Mouse (Mus musculus) embryonic facial prominence, embryonic 14.5 days (tissue): ENCODE data around the gene Smim14. TPM values are rescaled to one million over a fixed set of nuclear protein-coding genes. Genes with fewer than 3 reads are reported as not detected.

ENCODE experiments used
- ATAC-seq: fragments of 200-750 bp; cut with Nextera tagmentation; 2 replicates; pipeline ENCODE4 v1.8.0; 2017; ENCODE audit warnings: low read depth, moderate number of reproducible peaks, moderate TSS enrichment
- DNase-seq: peaks from one replicate; pipeline ENCODE4 v3.0.0-alpha.2; 2015; ENCODE audit warnings: low spot score
- H3K27ac ChIP-seq: fragments of 300-500 bp; sonication (generic); replicated peaks from 2 replicates; pipeline ENCODE4 v1.5.1; 2014; ENCODE audit warnings: low read depth, mild to moderate bottlenecking, low read length, moderate library complexity
- H3K27me3 ChIP-seq: fragments of 300-500 bp; sonication (generic); replicated peaks from 2 replicates; pipeline ENCODE4 v1.6.1; 2014; ENCODE audit warnings: low read length; ENCODE audit not compliant: control insufficient read depth, insufficient read depth
- H3K36me3 ChIP-seq: fragments of 300-500 bp; sonication (generic); 2 replicates; pipeline ENCODE4 v1.6.1; 2014; ENCODE audit warnings: low read length, mixed read lengths; ENCODE audit not compliant: control insufficient read depth, insufficient read depth
- H3K4me1 ChIP-seq: fragments of 300-500 bp; sonication (generic); 2 replicates; pipeline ENCODE4 v1.6.1; 2014; ENCODE audit warnings: antibody characterized with exemption, low read length; ENCODE audit not compliant: control insufficient read depth, insufficient read depth
- H3K4me2 ChIP-seq: fragments of 300-500 bp; sonication (generic); 2 replicates; pipeline ENCODE4 v1.6.1; 2014; ENCODE audit warnings: low read depth, mild to moderate bottlenecking, low read length, moderate library complexity, mixed read lengths
- H3K4me3 ChIP-seq: fragments of 300-500 bp; sonication (generic); 2 replicates; pipeline ENCODE4 v1.5.1; 2014; ENCODE audit warnings: low read depth, mild to moderate bottlenecking, low read length
- H3K9ac ChIP-seq: fragments of 300-500 bp; sonication (generic); 2 replicates; pipeline ENCODE4 v1.6.1; 2014; ENCODE audit warnings: low read depth, mild to moderate bottlenecking, low read length, moderate library complexity, mixed read lengths
- H3K9me3 ChIP-seq: fragments of 300-500 bp; sonication (generic); 2 replicates; pipeline ENCODE4 v1.6.1; 2016; ENCODE audit warnings: low read length; ENCODE audit not compliant: control insufficient read depth
- WGBS: fragments of 180-500 bp; shearing (Covaris S2); extraction: QIAGEN DNeasy Blood & Tissue Kit; methylation state at CpG from one replicate; pipeline ENCODE4 v1.1.7; 2014; 5-methylcytosine and 5-hydroxymethylcytosine counted together
- polyA plus RNA-seq: library from polyadenylated mRNA; unstranded; fragments of >200 nt; fragmentation: Nextera tagmentation; extraction: Ambion mirVana; gene quantifications from 2 replicates; pipeline ENCODE4 v1.2.1, GENCODE M21; 2014

Smim14 gene
- polyA plus RNA-seq, 1 experiment from 2014 or later, result 144 TPM

- H3K36me3 ChIP-seq, result no peaks in the 10 kb centered on the region
- ATAC-seq, result no peak
- no peak overlapping the region for H3K9ac ChIP-seq
- no peaks in the 10 kb centered on the region for H3K27me3 ChIP-seq
- H3K9me3 ChIP-seq, result no peaks in the 10 kb centered on the region
- peaks cover 8% of the 10 kb centered on the region for H3K4me1 ChIP-seq
- 65% methylated on average over 5 of the region's 5 CpGs for WGBS
- H3K27ac ChIP-seq, result no peak overlapping the region
- no peak overlapping the region for H3K4me3 ChIP-seq
- peak; percentile 79 for DNase-seq
- H3K4me2 ChIP-seq, result 0 out of 2 replicates have a peak overlapping the region, but pooled peaks have one; percentile 78
Observed at GRCm38 (mm10) chr5:65535457-65536067, 1.4 kb downstream of the Smim14 start.

GRCm38 (mm10) chr5:65534496-65534895 is 2.5 kb downstream of the Smim14 start:
- Histone ChIP-seq H3K36me3 (no peaks in the 10 kb centered on the region), H3K27me3 (no peaks in the 10 kb centered on the region), H3K9ac (no peak overlapping the region), H3K27ac (no peak overlapping the region), H3K4me2 (no peak overlapping the region), H3K4me3 (no peak overlapping the region), H3K4me1 (peaks cover 8% of the 10 kb centered on the region), H3K9me3 (no peaks in the 10 kb centered on the region)
- DNase-seq (no peak), ATAC-seq (no peak)
- 53% methylated on average over 4 of the region's 4 CpGs for WGBS

DNA sequence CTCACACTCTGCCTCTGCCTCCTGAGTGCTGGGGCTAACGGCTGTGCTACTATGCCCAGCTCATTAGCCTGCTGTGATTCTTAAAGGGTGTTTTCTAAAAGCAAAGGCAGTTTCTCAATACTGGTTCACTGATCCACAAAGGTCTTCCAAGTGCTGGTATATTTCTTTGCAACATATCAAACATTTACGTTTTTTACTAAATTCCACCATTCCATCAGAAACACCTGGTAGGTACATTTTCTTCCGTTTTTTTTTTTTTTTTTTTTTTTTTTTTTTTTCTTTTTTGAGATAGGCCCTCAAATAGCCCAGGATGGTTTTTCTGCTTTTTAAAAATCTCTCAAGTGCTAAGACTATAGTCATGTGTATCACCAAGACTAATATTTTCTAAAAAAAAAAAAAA is 5.7 kb downstream of the Smim14 start:
- Histone ChIP-seq H3K9me3 (no peaks in the 10 kb centered on the region), H3K4me1 (no peaks in the 10 kb centered on the region), H3K27ac (no peak overlapping the region), H3K9ac (no peak overlapping the region), H3K27me3 (no peaks in the 10 kb centered on the region), H3K4me3 (no peak overlapping the region), H3K36me3 (no peaks in the 10 kb centered on the region), H3K4me2 (no peak overlapping the region)
- DNase-seq, result no peak
- 73% methylated on average over 3 of the region's 3 CpGs for WGBS
- no peak for ATAC-seq

- ATAC-seq (peak; percentile 65; the same call in 1 of the 2 replicates), DNase-seq (peak; percentile 27)
- Histone ChIP-seq H3K27me3 (no peaks in the 10 kb centered on the region), H3K27ac (no peak overlapping the region), H3K4me1 (no peaks in the 10 kb centered on the region), H3K4me2 (no peak overlapping the region), H3K9ac (no peak overlapping the region), H3K4me3 (no peak overlapping the region), H3K36me3 (no peaks in the 10 kb centered on the region), H3K9me3 (no peaks in the 10 kb centered on the region)
- WGBS, result 9% methylated on average over 8 of the region's 8 CpGs
Observed at GRCm38 (mm10) chr5:65525674-65526443, 11.1 kb downstream of the Smim14 start.

DNA sequence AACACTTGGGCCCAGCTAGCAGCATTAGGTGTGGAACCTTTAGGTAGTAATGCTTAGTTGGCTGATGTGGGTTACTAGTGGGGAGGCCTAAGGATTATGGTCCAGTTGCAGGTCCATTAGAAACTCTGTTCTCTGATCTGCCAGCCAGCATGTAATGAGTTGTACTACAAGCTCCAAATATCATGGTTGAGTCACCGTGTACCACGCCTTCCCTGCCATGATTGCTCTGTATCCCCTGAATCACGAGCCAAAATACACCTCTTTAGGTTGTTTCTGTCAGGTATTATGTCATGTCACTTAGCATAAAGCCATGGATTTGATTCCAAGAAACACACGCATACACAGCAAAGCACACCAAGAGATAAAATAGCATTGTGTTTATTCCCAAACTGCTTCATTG is 12.2 kb downstream of the Smim14 start:
- Histone ChIP-seq H3K9me3 (no peaks in the 10 kb centered on the region), H3K27ac (no peak overlapping the region), H3K9ac (no peak overlapping the region), H3K4me2 (no peak overlapping the region), H3K4me3 (no peak overlapping the region), H3K27me3 (no peaks in the 10 kb centered on the region), H3K36me3 (no peaks in the 10 kb centered on the region), H3K4me1 (no peaks in the 10 kb centered on the region)
- ATAC-seq (no peak), DNase-seq (no peak)
- WGBS, result 63% methylated on average over 4 of the region's 4 CpGs

DNA sequence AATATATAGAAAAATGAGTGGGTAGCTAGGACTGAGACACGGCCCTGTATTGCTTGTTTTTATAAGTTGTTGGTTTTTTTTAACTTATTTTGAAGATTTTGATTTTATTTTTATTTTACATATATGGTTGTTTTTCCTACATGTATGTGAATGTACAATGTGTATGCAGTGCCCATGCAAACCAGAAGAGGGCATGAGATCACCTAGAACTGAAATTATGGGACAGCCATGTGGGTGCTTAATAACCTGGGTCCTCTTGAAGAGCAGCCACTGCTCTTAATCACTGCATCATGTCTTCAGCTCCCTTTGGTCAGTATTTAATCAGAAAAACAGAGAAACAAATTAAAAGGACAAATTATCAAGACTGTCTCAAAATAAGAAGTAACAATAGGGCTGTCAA is 15.2 kb downstream of the Smim14 start:
- WGBS, result 91% methylated on average over 1 of the region's 1 CpGs
- Histone ChIP-seq H3K4me3 (no peak overlapping the region), H3K9ac (no peak overlapping the region), H3K27ac (no peak overlapping the region), H3K36me3 (no peaks in the 10 kb centered on the region), H3K4me1 (no peaks in the 10 kb centered on the region), H3K4me2 (no peak overlapping the region), H3K9me3 (no peaks in the 10 kb centered on the region), H3K27me3 (no peaks in the 10 kb centered on the region)
- ATAC-seq (no peak), DNase-seq (no peak)

DNA sequence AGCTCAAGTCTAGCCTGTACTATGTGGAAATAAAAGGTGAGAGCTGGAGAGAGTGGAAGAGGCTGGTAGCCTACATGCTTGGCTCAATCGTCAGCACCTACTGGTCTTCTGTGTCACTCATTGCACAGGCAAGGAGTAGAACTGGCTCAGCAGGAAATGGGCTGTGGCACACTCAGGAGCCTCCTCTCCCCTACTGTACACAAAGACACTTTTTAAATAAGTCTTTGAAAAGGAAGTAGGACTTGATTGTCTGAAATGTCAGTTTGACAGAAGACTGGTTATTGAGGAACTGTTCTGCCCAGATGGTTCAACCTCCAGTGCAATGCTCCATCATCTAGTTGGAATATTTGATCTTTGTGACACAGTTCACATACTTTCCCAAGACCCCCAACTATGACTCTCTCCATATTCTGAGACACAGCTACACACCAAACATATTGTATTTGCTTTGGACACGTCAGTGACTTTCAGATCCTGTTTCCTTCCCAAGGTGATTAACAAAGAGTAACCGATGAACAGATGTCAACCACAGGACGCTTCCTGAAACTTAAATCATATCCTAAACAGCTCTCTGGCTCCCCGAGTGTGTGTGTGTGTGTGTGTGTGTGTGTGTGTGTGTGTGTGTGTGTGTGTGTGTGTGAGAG is 22.2 kb downstream of the Smim14 start:
- H3K4me2 ChIP-seq, result no peak overlapping the region
- no peaks in the 10 kb centered on the region for H3K36me3 ChIP-seq
- no peak overlapping the region for H3K27ac ChIP-seq
- ATAC-seq (peak; percentile 70), DNase-seq (peak; percentile 53)
- no peak overlapping the region for H3K9ac ChIP-seq
- H3K4me1 ChIP-seq, result peaks cover 7% of the 10 kb centered on the region; the same call in 1 of the 2 replicates
- no peak overlapping the region for H3K4me3 ChIP-seq
- H3K27me3 ChIP-seq, result no peaks in the 10 kb centered on the region
- no peaks in the 10 kb centered on the region for H3K9me3 ChIP-seq
- WGBS, result 43% methylated on average over 5 of the region's 5 CpGs

DNA sequence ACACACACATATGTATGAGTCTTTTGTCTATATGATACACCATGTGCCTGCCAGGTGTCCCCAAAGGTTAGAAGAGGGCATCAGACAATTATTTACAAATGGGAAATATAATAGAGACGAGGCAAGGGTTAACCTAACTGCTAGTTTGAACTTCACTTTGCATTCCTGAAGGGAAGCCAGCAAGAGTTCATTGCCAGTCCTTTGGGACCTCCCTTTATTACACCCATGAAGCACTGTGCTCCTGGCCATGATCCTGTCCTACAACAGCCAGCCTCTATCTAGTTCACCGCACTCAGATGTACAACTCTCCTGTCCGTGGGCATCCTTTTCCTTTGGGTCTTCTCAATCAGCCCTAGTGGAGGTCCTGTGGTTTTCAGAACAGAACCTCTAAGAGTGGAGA is 23.5 kb downstream of the Smim14 start:
- H3K27ac ChIP-seq, result 0 out of 2 replicates have a peak overlapping the region, but pooled peaks have one; percentile 15
- H3K4me2 ChIP-seq, result no peak overlapping the region
- H3K4me3 ChIP-seq, result no peak overlapping the region
- peak; percentile 16 for DNase-seq
- no peaks in the 10 kb centered on the region for H3K27me3 ChIP-seq
- peaks cover 7% of the 10 kb centered on the region; the same call in 1 of the 2 replicates for H3K4me1 ChIP-seq
- no peak for ATAC-seq
- no peaks in the 10 kb centered on the region for H3K9me3 ChIP-seq
- H3K9ac ChIP-seq, result no peak overlapping the region
- H3K36me3 ChIP-seq, result no peaks in the 10 kb centered on the region
- 42% methylated on average over 3 of the region's 3 CpGs for WGBS
